Mouse (Mus musculus) liver (tissue): ENCODE results near the gene Gm9508.

Experiments used
- DNase-seq: peaks from one replicate; pipeline ENCODE4 v3.0.0-alpha.2; 2020; ENCODE audit warnings: mixed read lengths

Gm9508 gene

DNA sequence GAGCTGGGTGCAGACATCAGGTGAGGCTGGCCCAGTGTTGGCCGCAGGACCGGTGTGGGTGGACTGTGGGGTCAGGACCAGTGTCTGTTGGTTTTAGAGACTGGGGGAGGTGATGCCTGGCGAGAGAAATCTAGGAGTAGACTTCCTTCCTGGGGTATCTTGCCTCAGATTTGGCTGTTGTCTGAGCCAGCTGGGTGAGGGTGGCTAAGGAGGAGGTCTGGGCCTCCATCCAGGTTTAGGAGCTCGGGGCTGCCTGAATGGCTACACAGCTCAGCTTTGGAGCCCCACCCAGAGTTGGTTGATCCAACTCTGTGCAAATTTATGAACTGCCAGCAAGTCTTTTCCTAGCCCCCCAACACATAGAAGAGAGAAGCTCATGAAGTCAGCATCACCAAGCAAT is 29.6 kb downstream of the Gm9508 start:
- DNase-seq = no peak

DNA sequence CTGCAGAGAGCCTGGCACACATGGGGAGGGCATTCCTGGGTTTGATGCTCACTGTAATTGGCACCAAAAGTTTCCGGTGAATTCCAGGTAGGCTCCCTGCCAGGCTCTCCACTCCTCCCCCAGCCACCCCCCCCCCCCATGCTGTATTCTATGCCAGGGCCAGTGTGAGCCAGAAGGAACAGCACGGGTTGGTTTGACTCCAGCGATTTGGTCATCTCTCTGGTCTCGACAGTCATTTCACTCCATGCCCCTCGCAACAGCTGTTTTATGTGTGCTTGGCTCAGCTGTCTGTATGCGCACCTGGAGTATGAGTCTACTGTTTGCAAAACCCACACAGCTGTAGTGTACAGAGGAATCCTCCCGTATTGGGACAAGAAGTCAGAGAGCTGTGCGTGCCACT is 30.7 kb downstream of the Gm9508 start:
- DNase-seq = no peak

DNA sequence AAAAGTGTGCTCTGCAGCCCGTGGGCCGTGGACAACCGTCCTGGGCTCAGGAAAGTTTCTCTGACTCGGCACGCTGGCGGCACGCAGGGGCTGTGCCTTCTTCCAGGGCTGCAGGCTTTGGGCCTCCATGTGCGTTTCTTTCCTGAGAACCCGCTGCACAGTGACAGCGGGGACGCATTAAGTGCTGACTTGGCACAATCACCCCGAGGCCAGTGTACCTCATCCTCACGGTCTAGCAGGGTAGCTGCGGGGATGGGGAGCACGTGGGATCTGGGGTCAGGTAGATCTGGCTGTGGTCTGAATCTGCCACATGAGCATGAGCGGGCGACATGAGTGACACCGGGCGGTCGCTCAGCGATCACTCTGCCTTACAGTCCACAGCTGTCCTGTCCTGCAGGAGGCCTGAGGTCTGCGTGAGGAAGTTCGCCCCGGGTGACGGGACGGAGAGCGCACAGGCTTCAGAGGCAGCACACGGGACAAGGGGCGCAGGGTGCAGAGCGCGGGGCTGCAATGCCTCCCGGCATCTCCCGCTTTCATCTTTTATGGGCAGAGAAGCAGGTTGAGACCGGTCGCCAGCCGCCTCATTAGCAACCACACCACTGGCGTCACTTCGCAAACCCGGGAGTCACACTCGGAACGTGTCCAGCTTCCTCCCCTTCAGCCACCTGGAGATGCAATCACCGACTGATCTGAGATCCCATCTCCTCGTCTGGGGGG is 32.9 kb downstream of the Gm9508 start:
- no peak for DNase-seq

DNA sequence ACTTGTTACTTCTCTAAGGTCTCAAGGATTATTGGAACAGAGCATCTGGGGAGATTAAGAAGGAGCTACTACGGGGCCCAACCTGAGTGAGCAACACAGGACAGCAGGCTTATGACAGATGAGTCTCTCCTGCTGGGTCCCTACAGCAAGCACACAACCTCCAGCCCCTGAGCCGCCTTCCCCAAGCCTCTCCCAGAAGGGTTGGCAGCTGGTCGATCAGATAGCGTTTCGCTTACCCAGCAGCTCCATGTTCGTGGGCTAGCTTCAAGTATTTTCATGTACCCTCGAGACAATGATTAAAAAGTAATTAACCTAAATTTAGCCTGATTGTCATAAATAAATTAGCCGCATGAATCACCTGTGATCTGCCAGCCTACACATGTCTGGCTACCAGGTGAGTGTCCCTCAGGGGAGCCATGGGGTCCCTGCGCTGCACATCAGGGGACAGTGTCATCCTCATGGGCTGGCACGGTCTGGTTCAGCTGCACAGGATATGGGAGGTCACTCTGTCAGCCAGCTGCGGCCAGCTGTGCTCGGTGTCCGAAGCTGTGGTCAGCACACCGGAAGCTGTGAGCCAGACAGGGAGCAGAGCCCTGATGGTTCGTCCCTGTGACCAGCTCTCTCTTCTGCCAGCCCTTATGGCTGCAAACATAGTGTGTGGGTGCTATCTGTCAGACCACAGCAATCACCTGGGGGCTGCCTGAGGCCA is 38.6 kb downstream of the Gm9508 start:
- DNase-seq = no peak

DNA sequence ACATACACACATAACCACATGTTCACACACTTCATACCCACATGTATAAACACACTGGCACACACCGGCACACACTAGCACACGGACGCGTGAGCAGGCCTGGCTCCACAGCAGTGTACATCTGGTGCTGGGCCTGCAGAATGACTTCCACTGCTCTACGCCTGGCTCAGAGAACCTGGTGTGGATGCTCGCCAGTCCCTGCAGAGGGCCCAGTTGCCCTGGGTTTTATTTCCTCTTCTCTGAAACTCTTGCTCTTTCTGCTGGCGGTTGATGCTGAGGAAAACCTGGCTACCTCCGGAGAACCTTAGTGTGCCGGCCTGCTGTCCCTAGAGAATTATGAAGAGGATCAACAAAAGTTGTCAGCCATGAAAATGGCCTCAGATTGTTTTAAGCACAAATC is 45.0 kb downstream of the Gm9508 start:
- no peak for DNase-seq

DNA sequence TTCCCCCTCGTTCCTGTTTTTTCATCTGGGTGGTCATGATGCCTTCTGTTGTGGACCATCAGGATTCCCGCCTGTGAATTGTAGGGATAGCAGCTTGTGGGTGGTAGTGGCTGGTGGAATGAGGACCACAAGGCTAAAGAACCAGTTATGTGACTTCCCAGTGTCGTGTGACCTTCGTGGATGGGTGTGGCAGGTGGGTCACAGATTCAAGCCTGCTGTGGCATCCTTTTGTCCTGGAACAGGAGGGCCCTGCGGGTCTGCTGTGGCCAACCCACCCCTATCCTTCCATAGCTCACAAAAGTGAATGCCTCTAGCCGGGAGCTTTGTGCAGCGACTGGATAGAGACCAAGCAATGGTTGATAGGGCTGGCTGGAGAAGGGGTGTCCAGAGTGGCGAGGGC is 49.1 kb downstream of the Gm9508 start:
- no peak for DNase-seq

DNA sequence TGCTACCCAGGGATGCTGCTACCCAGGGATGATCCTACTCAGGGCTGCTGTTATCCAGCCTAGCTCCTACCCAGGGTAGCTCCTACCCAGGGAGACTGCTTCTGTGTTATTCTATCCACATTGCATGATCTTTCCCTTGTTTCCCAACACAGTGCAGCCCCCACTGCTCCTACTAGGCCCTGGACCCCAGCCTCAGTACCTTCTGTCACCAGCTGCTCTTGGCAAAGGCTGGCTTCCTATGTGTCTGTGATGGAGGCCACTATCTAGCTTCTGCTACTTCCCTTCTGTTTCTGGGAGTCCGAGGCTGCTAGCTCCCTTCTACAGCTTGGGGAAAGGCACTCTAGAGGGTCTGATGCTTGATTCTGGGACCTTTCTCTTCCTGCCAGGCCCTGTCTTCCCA is 49.6 kb downstream of the Gm9508 start:
- no peak for DNase-seq
